Mouse (Mus musculus): ENCODE data around the gene Olfr1432. TPM values are rescaled to one million over a fixed set of nuclear protein-coding genes. Genes with fewer than 3 reads are reported as not detected.
"Not testable (repeated sequence)": the region's sequence is repeated elsewhere in the genome, so short reads cannot be mapped to it uniquely, and the experiment has no call there.

Olfr1432 gene
- polyA plus RNA-seq (2015; fragmentation: Nextera tagmentation; extraction: Ambion mirVana): not detected in 2 replicates

- H3K9ac ChIP-seq (replicated peaks; ENCODE audit: low read depth); H3K27ac ChIP-seq (ENCODE audit: low read length); H3K9me3 ChIP-seq (ENCODE audit: low read length); ATAC-seq; H3K4me2 ChIP-seq (replicated peaks; ENCODE audit: low read depth, low read length); H3K4me3 ChIP-seq (ENCODE audit: low read depth, low read length); H3K27me3 ChIP-seq (replicated peaks; ENCODE audit: insufficient read depth, low read length); DNase-seq (ENCODE audit: low spot score); H3K4me1 ChIP-seq (ENCODE audit: insufficient read depth, low read depth, low read length); H3K36me3 ChIP-seq (ENCODE audit: insufficient read depth, low read length): not testable (repeated sequence)
Measured at GRCm38 (mm10) chr19:12232496-12232895, at the start of gene Olfr1432. Olfr1432 (minus strand) TSS chr19:12232596.

GRCm38 (mm10) chr19:12279554-12279953 lies 47.2 kb upstream of the Olfr1432 start, which contains the start of gene Olfr1434:
Olfr1434 (plus strand) TSS chr19:12279854.
- Histone ChIP-seq H3K27me3 (replicated peaks; ENCODE audit: insufficient read depth, low read length) (no peaks in the 10 kb centered on the region), H3K9ac (replicated peaks; ENCODE audit: low read depth) (no peak within 1 kb of the TSS), H3K4me2 (replicated peaks; ENCODE audit: low read depth, low read length) (no peak within 1 kb of the TSS), H3K9me3 (ENCODE audit: low read length) (no peaks in the 10 kb centered on the region), H3K4me3 (ENCODE audit: low read depth, low read length) (no peak within 1 kb of the TSS), H3K36me3 (ENCODE audit: insufficient read depth, low read length) (no peaks in the 10 kb centered on the region), H3K27ac (ENCODE audit: low read length) (no peak within 1 kb of the TSS), H3K4me1 (ENCODE audit: insufficient read depth, low read depth, low read length) (no peaks in the 10 kb centered on the region)
- no peak for TF ChIP-seq EP300 (IDR thresholded peaks at IDR 0.05)
- no peak for TF ChIP-seq CTCF (IDR thresholded peaks at IDR 0.05)
- DNase-seq (ENCODE audit: low spot score) (no peak), ATAC-seq (no peak)
- 64% methylated on average over 2 of the region's 2 CpGs for WGBS

- no peak within 1 kb of the TSS for H3K27ac ChIP-seq (ENCODE audit: low read length)
- H3K4me2 ChIP-seq (replicated peaks; ENCODE audit: low read depth, low read length): no peak within 1 kb of the TSS
- no peak for DNase-seq (ENCODE audit: low spot score)
- no peaks in the 10 kb centered on the region for H3K36me3 ChIP-seq (ENCODE audit: insufficient read depth, low read length)
- no peak within 1 kb of the TSS for H3K4me3 ChIP-seq (ENCODE audit: low read depth, low read length)
- H3K27me3 ChIP-seq (replicated peaks; ENCODE audit: insufficient read depth, low read length): no peaks in the 10 kb centered on the region
- TF ChIP-seq CTCF (IDR thresholded peaks at IDR 0.05) (no peak), EP300 (IDR thresholded peaks at IDR 0.05) (no peak)
- no peaks in the 10 kb centered on the region for H3K4me1 ChIP-seq (ENCODE audit: insufficient read depth, low read depth, low read length)
- H3K9ac ChIP-seq (replicated peaks; ENCODE audit: low read depth): no peak within 1 kb of the TSS
- WGBS: 45% methylated on average over 1 of the region's 1 CpGs
- ATAC-seq: no peak
- H3K9me3 ChIP-seq (ENCODE audit: low read length): no peaks in the 10 kb centered on the region
Measured at GRCm38 (mm10) chr19:12260732-12261131, 28.3 kb upstream of the Olfr1432 start, which contains the start of gene Olfr235. Olfr235 (plus strand) TSS chr19:12261032.

GRCm38 (mm10) chr19:12241559-12241958 lies 9.2 kb upstream of the Olfr1432 start, which contains the start of gene Olfr262:
Olfr262 (minus strand) TSS chr19:12241659.
- no peaks in the 10 kb centered on the region for H3K4me1 ChIP-seq (ENCODE audit: insufficient read depth, low read depth, low read length)
- H3K9me3 ChIP-seq (ENCODE audit: low read length): no peaks in the 10 kb centered on the region
- no peak within 1 kb of the TSS for H3K4me3 ChIP-seq (ENCODE audit: low read depth, low read length)
- no peak within 1 kb of the TSS for H3K27ac ChIP-seq (ENCODE audit: low read length)
- WGBS: 74% methylated on average over 1 of the region's 1 CpGs
- ATAC-seq (no peak), DNase-seq (ENCODE audit: low spot score) (no peak)
- TF ChIP-seq CTCF (IDR thresholded peaks at IDR 0.05): no peak
- TF ChIP-seq EP300 (IDR thresholded peaks at IDR 0.05): no peak
- no peaks in the 10 kb centered on the region for H3K27me3 ChIP-seq (replicated peaks; ENCODE audit: insufficient read depth, low read length)
- H3K4me2 ChIP-seq (replicated peaks; ENCODE audit: low read depth, low read length): no peak within 1 kb of the TSS
- no peak within 1 kb of the TSS for H3K9ac ChIP-seq (replicated peaks; ENCODE audit: low read depth)
- no peaks in the 10 kb centered on the region for H3K36me3 ChIP-seq (ENCODE audit: insufficient read depth, low read length)

GRCm38 (mm10) chr19:12200334-12200733 lies 32.1 kb downstream of the Olfr1432 start, which contains the start of gene Olfr1431:
Olfr1431 (plus strand) TSS chr19:12200634.
- TF ChIP-seq CTCF (IDR thresholded peaks at IDR 0.05): no peak
- no peak for TF ChIP-seq EP300 (IDR thresholded peaks at IDR 0.05)
- 80% methylated on average over 1 of the region's 1 CpGs for WGBS
- DNase-seq (ENCODE audit: low spot score): no peak
- no peak for ATAC-seq
- Histone ChIP-seq H3K9me3 (ENCODE audit: low read length) (no peaks in the 10 kb centered on the region), H3K4me1 (ENCODE audit: insufficient read depth, low read depth, low read length) (no peaks in the 10 kb centered on the region), H3K36me3 (ENCODE audit: insufficient read depth, low read length) (no peaks in the 10 kb centered on the region), H3K4me3 (ENCODE audit: low read depth, low read length) (no peak within 1 kb of the TSS), H3K4me2 (replicated peaks; ENCODE audit: low read depth, low read length) (no peak within 1 kb of the TSS), H3K27me3 (replicated peaks; ENCODE audit: insufficient read depth, low read length) (no peaks in the 10 kb centered on the region), H3K9ac (replicated peaks; ENCODE audit: low read depth) (no peak within 1 kb of the TSS), H3K27ac (ENCODE audit: low read length) (no peak within 1 kb of the TSS)

GRCm38 (mm10) chr19:12199076-12199475 lies 33.3 kb downstream of the Olfr1432 start:
- not testable (repeated sequence) for H3K9me3 ChIP-seq (ENCODE audit: low read length); ATAC-seq; H3K27ac ChIP-seq (ENCODE audit: low read length); H3K4me1 ChIP-seq (ENCODE audit: insufficient read depth, low read depth, low read length); H3K9ac ChIP-seq (replicated peaks; ENCODE audit: low read depth); H3K4me2 ChIP-seq (replicated peaks; ENCODE audit: low read depth, low read length); H3K27me3 ChIP-seq (replicated peaks; ENCODE audit: insufficient read depth, low read length); DNase-seq (ENCODE audit: low spot score); H3K36me3 ChIP-seq (ENCODE audit: insufficient read depth, low read length); H3K4me3 ChIP-seq (ENCODE audit: low read depth, low read length)
- 77% methylated on average over 4 of the region's 4 CpGs for WGBS

Other genes with a start within 250 kb of the Olfr1432 start
- gene Olfr1423, start 191.3 kb downstream of the Olfr1432 start, polyA plus RNA-seq (2015; fragmentation: Nextera tagmentation; extraction: Ambion mirVana): not detected in 2 replicates
- gene Olfr1424, start 169.9 kb downstream of the Olfr1432 start, polyA plus RNA-seq (2015; fragmentation: Nextera tagmentation; extraction: Ambion mirVana): not detected in 2 replicates
- gene Olfr1425, start 154.9 kb downstream of the Olfr1432 start, polyA plus RNA-seq (2015; fragmentation: Nextera tagmentation; extraction: Ambion mirVana): not detected in 2 replicates
- gene Olfr1426, start 140.6 kb downstream of the Olfr1432 start, polyA plus RNA-seq (2015; fragmentation: Nextera tagmentation; extraction: Ambion mirVana): not detected in 2 replicates
- not detected in 2 replicates for gene Olfr1427, start 129.3 kb downstream of the Olfr1432 start, polyA plus RNA-seq (2015; fragmentation: Nextera tagmentation; extraction: Ambion mirVana)
- gene Olfr1428, start 116.7 kb downstream of the Olfr1432 start, polyA plus RNA-seq (2015; fragmentation: Nextera tagmentation; extraction: Ambion mirVana): not detected in 2 replicates
- gene Olfr76, start 109.4 kb downstream of the Olfr1432 start, polyA plus RNA-seq (2015; fragmentation: Nextera tagmentation; extraction: Ambion mirVana): not detected in 2 replicates
- gene Olfr1555-ps1, start 62.5 kb downstream of the Olfr1432 start, polyA plus RNA-seq (2015; fragmentation: Nextera tagmentation; extraction: Ambion mirVana): not detected in 2 replicates
- gene Olfr1431, start 32.0 kb downstream of the Olfr1432 start, polyA plus RNA-seq (2015; fragmentation: Nextera tagmentation; extraction: Ambion mirVana): not detected in 2 replicates
- gene Olfr262, start 9.1 kb upstream of the Olfr1432 start, polyA plus RNA-seq (2015; fragmentation: Nextera tagmentation; extraction: Ambion mirVana): not detected in 2 replicates
- gene Olfr235, start 28.4 kb upstream of the Olfr1432 start, polyA plus RNA-seq (2015; fragmentation: Nextera tagmentation; extraction: Ambion mirVana): not detected in 2 replicates
- gene Olfr1434, start 47.3 kb upstream of the Olfr1432 start, polyA plus RNA-seq (2015; fragmentation: Nextera tagmentation; extraction: Ambion mirVana): not detected in 2 replicates
- not detected in 2 replicates for gene Olfr1436, start 66.5 kb upstream of the Olfr1432 start, polyA plus RNA-seq (2015; fragmentation: Nextera tagmentation; extraction: Ambion mirVana)
- gene Olfr1437, start 92.5 kb upstream of the Olfr1432 start, polyA plus RNA-seq (2015; fragmentation: Nextera tagmentation; extraction: Ambion mirVana): not detected in 2 replicates
- not detected in 2 replicates for gene Olfr1438-ps1, start 103.3 kb upstream of the Olfr1432 start, polyA plus RNA-seq (2015; fragmentation: Nextera tagmentation; extraction: Ambion mirVana)
- not detected in 2 replicates for gene Olfr1440, start 154.7 kb upstream of the Olfr1432 start, polyA plus RNA-seq (2015; fragmentation: Nextera tagmentation; extraction: Ambion mirVana)
- not detected in 2 replicates for gene Olfr1441, start 184.8 kb upstream of the Olfr1432 start, polyA plus RNA-seq (2015; fragmentation: Nextera tagmentation; extraction: Ambion mirVana)
- gene Pfpl, start 195.3 kb upstream of the Olfr1432 start, polyA plus RNA-seq (2015; fragmentation: Nextera tagmentation; extraction: Ambion mirVana): not detected in 2 replicates
- gene Mpeg1, start 228.2 kb upstream of the Olfr1432 start, polyA plus RNA-seq (2015; fragmentation: Nextera tagmentation; extraction: Ambion mirVana): 5.5 and 6.3 TPM in 2 replicates

Measured in lung, postnatal 0 days (tissue).